Mouse (Mus musculus) forebrain, embryonic 10.5 days (tissue): ENCODE measurements around the gene Hoxa2. TPM values are rescaled to one million over a fixed set of nuclear protein-coding genes. Genes with fewer than 3 reads are reported as not detected.
A peak's percentile ranks its signal among the peaks of the same experiment; 100 is the strongest.

Experiments
- DNase-seq: peaks from one replicate; pipeline ENCODE4 v3.0.0-alpha.2; 2017; ENCODE audit warnings: low spot score; ENCODE audit errors: extremely low spot score
- H3K27ac ChIP-seq: fragments of 300-500 bp; sonication (generic); 2 replicates; pipeline ENCODE4 v1.5.1; 2016; ENCODE audit warnings: mild to moderate bottlenecking
- H3K27me3 ChIP-seq: fragments of 300-500 bp; sonication (generic); 2 replicates; pipeline ENCODE4 v1.6.1; 2016; ENCODE audit warnings: mild to moderate bottlenecking; ENCODE audit not compliant: poor library complexity, severe bottlenecking
- H3K36me3 ChIP-seq: fragments of 300-500 bp; sonication (generic); replicated peaks from 2 replicates; pipeline ENCODE4 v1.6.1; 2016; ENCODE audit warnings: mild to moderate bottlenecking, moderate library complexity
- H3K4me1 ChIP-seq: fragments of 300-500 bp; sonication (generic); 2 replicates; pipeline ENCODE4 v1.6.1; 2016
- H3K4me3 ChIP-seq: fragments of 300-500 bp; sonication (generic); 2 replicates; pipeline ENCODE4 v1.5.1; 2016; ENCODE audit warnings: mild to moderate bottlenecking, moderate library complexity
- H3K9me3 ChIP-seq: fragments of 300-500 bp; sonication (generic); 2 replicates; pipeline ENCODE4 v1.6.1; 2016; ENCODE audit warnings: mild to moderate bottlenecking, moderate library complexity
- WGBS: fragments of 180-500 bp; shearing (Covaris S2); methylation state at CpG from one replicate; pipeline ENCODE4 v1.1.7; 2016; 5-methylcytosine and 5-hydroxymethylcytosine counted together
- polyA plus RNA-seq: library from polyadenylated mRNA; unstranded; fragments of >200 nt; fragmentation: Nextera tagmentation; extraction: Ambion mirVana; gene quantifications from 2 replicates; pipeline ENCODE4 v1.2.1, GENCODE M21; 2016

Gene Hoxa2
- polyA plus RNA-seq: not detected in 2 replicates

- no peak within 1 kb of the TSS; the same call in 1 of the 2 replicates for H3K4me3 ChIP-seq
- no peaks in the 10 kb centered on the region for H3K36me3 ChIP-seq
- peak; percentile 36 for DNase-seq
- peaks cover 100% of the 10 kb centered on the region for H3K27me3 ChIP-seq
- peaks cover 16% of the 10 kb centered on the region for H3K4me1 ChIP-seq
- no peaks in the 10 kb centered on the region for H3K9me3 ChIP-seq
- WGBS: under 1% methylated on average over 25 of the region's 25 CpGs
- H3K27ac ChIP-seq: no peak within 1 kb of the TSS
Measured at GRCm38 (mm10) chr6:52164626-52165440, at the start of gene Hoxa2. Hoxa2 (minus strand) TSS chr6:52164831.

- H3K9me3 ChIP-seq: no peaks in the 10 kb centered on the region
- H3K27me3 ChIP-seq: peaks cover 100% of the 10 kb centered on the region
- H3K4me1 ChIP-seq: peaks cover 26% of the 10 kb centered on the region
Measured at GRCm38 (mm10) chr6:52214271-52214670, 49.6 kb upstream of the Hoxa2 start.

GRCm38 (mm10) chr6:52213119-52213986 is 48.7 kb upstream of the Hoxa2 start, which contains the start of the genes Hoxa3 and Gm28308:
Hoxa3 (minus strand) TSS chr6:52213336.
Gm28308 (minus strand) TSS chr6:52213339.
- Histone ChIP-seq H3K4me1 (peaks cover 32% of the 10 kb centered on the region), H3K27ac (no peak within 1 kb of the TSS), H3K36me3 (no peaks in the 10 kb centered on the region), H3K4me3 (no peak within 1 kb of the TSS), H3K27me3 (peaks cover 100% of the 10 kb centered on the region), H3K9me3 (no peaks in the 10 kb centered on the region)
- no peak for DNase-seq
- WGBS: 2% methylated on average over 38 of the region's 38 CpGs

More at GRCm38 (mm10) chr6:52214271-52214670, 49.6 kb upstream of the Hoxa2 start:
- Histone ChIP-seq H3K4me3 (no peak overlapping the region), H3K36me3 (no peaks in the 10 kb centered on the region), H3K27ac (no peak overlapping the region)
- DNase-seq: no peak
- 10% methylated on average over 5 of the region's 5 CpGs for WGBS

- Histone ChIP-seq H3K4me3 (no peak overlapping the region), H3K36me3 (no peaks in the 10 kb centered on the region), H3K4me1 (peaks cover 33% of the 10 kb centered on the region), H3K27me3 (peaks cover 100% of the 10 kb centered on the region), H3K27ac (no peak overlapping the region), H3K9me3 (no peaks in the 10 kb centered on the region)
- 2% methylated on average over 22 of the region's 22 CpGs for WGBS
- DNase-seq: no peak
Measured at GRCm38 (mm10) chr6:52212556-52213118, 48.0 kb upstream of the Hoxa2 start.

GRCm38 (mm10) chr6:52211961-52212360 is 47.3 kb upstream of the Hoxa2 start:
- Histone ChIP-seq H3K4me3 (no peak overlapping the region), H3K27ac (no peak overlapping the region), H3K9me3 (no peaks in the 10 kb centered on the region), H3K36me3 (no peaks in the 10 kb centered on the region), H3K27me3 (peaks cover 100% of the 10 kb centered on the region), H3K4me1 (peaks cover 26% of the 10 kb centered on the region)
- 3% methylated on average over 13 of the region's 13 CpGs for WGBS
- DNase-seq: no peak

- under 1% methylated on average over 37 of the region's 37 CpGs for WGBS
- Histone ChIP-seq H3K27ac (no peak overlapping the region), H3K27me3 (peaks cover 100% of the 10 kb centered on the region), H3K36me3 (no peaks in the 10 kb centered on the region), H3K4me3 (no peak overlapping the region), H3K9me3 (no peaks in the 10 kb centered on the region), H3K4me1 (peaks cover 23% of the 10 kb centered on the region)
- DNase-seq: peak; percentile 76
Measured at GRCm38 (mm10) chr6:52211170-52211935, 46.7 kb upstream of the Hoxa2 start.

GRCm38 (mm10) chr6:52209685-52210046 is 45.0 kb upstream of the Hoxa2 start:
- Histone ChIP-seq H3K9me3 (no peaks in the 10 kb centered on the region), H3K36me3 (no peaks in the 10 kb centered on the region), H3K4me3 (no peak overlapping the region), H3K27ac (no peak overlapping the region), H3K4me1 (peaks cover 20% of the 10 kb centered on the region), H3K27me3 (peaks cover 100% of the 10 kb centered on the region)
- 5% methylated on average over 12 of the region's 12 CpGs for WGBS
- no peak for DNase-seq

- Histone ChIP-seq H3K4me3 (no peak overlapping the region), H3K27ac (no peak overlapping the region), H3K27me3 (peaks cover 100% of the 10 kb centered on the region), H3K36me3 (no peaks in the 10 kb centered on the region), H3K9me3 (no peaks in the 10 kb centered on the region), H3K4me1 (peaks cover 25% of the 10 kb centered on the region)
- 2% methylated on average over 18 of the region's 18 CpGs for WGBS
- DNase-seq: no peak
Measured at GRCm38 (mm10) chr6:52208868-52209684, 44.4 kb upstream of the Hoxa2 start.

GRCm38 (mm10) chr6:52208072-52208867 is 43.6 kb upstream of the Hoxa2 start, which contains the start of gene Hoxa6:
Hoxa6 (minus strand) TSS chr6:52208722.
- no peaks in the 10 kb centered on the region for H3K9me3 ChIP-seq
- 1% methylated on average over 47 of the region's 47 CpGs for WGBS
- DNase-seq: no peak

GRCm38 (mm10) chr6:52207684-52207976 is 43.0 kb upstream of the Hoxa2 start:
- H3K9me3 ChIP-seq: no peaks in the 10 kb centered on the region
- H3K27ac ChIP-seq: no peak overlapping the region
- no peak for DNase-seq
- H3K4me3 ChIP-seq: no peak overlapping the region
- peaks cover 100% of the 10 kb centered on the region for H3K27me3 ChIP-seq
- peaks cover 31% of the 10 kb centered on the region for H3K4me1 ChIP-seq
- no peaks in the 10 kb centered on the region for H3K36me3 ChIP-seq

More at GRCm38 (mm10) chr6:52208072-52208867, 43.6 kb upstream of the Hoxa2 start, which contains the start of gene Hoxa6:
- H3K36me3 ChIP-seq: no peaks in the 10 kb centered on the region
- H3K27ac ChIP-seq: no peak within 1 kb of the TSS
- H3K27me3 ChIP-seq: peaks cover 100% of the 10 kb centered on the region
- peaks cover 34% of the 10 kb centered on the region for H3K4me1 ChIP-seq
- H3K4me3 ChIP-seq: no peak within 1 kb of the TSS
